Mouse (Mus musculus) forebrain, embryonic 14.5 days (tissue): Measurements from ENCODE around the gene Six5. TPM values are rescaled to one million over a fixed set of nuclear protein-coding genes. Genes with fewer than 3 reads are reported as not detected.

Source experiments
- ATAC-seq: fragments of 200-750 bp; cut with Nextera tagmentation; 2 replicates; pipeline ENCODE4 v1.8.0; 2017; ENCODE audit warnings: mild to moderate bottlenecking, moderate library complexity
- DNase-seq: peaks from one replicate; pipeline ENCODE4 v3.0.0-alpha.2; 2015; ENCODE audit warnings: low spot score
- H3K27ac ChIP-seq: fragments of 300-500 bp; sonication (generic); 2 replicates; pipeline ENCODE4 v1.5.1; 2014; ENCODE audit warnings: low read depth, mild to moderate bottlenecking, control low read depth, low read length, moderate library complexity
- H3K27me3 ChIP-seq: fragments of 300-500 bp; sonication (generic); replicated peaks from 2 replicates; pipeline ENCODE4 v1.6.1; 2014; ENCODE audit warnings: low read length, control low read depth, mixed read lengths; ENCODE audit not compliant: control insufficient read depth, insufficient read depth
- H3K36me3 ChIP-seq: fragments of 300-500 bp; sonication (generic); 2 replicates; pipeline ENCODE4 v1.6.1; 2014; ENCODE audit warnings: low read length, control low read depth; ENCODE audit not compliant: control insufficient read depth, insufficient read depth
- H3K4me1 ChIP-seq: fragments of 300-500 bp; sonication (generic); 2 replicates; pipeline ENCODE4 v1.6.1; 2014; ENCODE audit warnings: antibody characterized with exemption, low read length, control low read depth; ENCODE audit not compliant: control insufficient read depth, insufficient read depth
- H3K4me2 ChIP-seq: fragments of 300-500 bp; sonication (generic); 2 replicates; pipeline ENCODE4 v1.6.1; 2014; ENCODE audit warnings: mild to moderate bottlenecking, control low read depth, low read length
- H3K4me3 ChIP-seq: fragments of 300-500 bp; sonication (generic); 2 replicates; pipeline ENCODE4 v1.5.1; 2014; ENCODE audit warnings: low read depth, low read length, control low read depth
- H3K9ac ChIP-seq: fragments of 300-500 bp; sonication (generic); 2 replicates; pipeline ENCODE4 v1.6.1; 2014; ENCODE audit warnings: mild to moderate bottlenecking, low read length, control low read depth, moderate library complexity
- H3K9me3 ChIP-seq: fragments of 300-500 bp; sonication (generic); replicated peaks from 2 replicates; pipeline ENCODE4 v1.6.1; 2016; ENCODE audit warnings: low read length, control low read depth, mixed read lengths; ENCODE audit not compliant: control insufficient read depth
- WGBS: fragments of 180-500 bp; shearing (Covaris S2); extraction: QIAGEN DNeasy Blood & Tissue Kit; methylation state at CpG from one replicate; pipeline ENCODE4 v1.1.7; 2014; 5-methylcytosine and 5-hydroxymethylcytosine counted together
- polyA plus RNA-seq: library from polyadenylated mRNA; unstranded; fragments of >200 nt; fragmentation: Nextera tagmentation; extraction: Ambion mirVana; gene quantifications from 2 replicates; pipeline ENCODE4 v1.2.1, GENCODE M21; 2014

Gene Six5
- polyA plus RNA-seq = 2.4 and 3.5 TPM in 2 replicates

DNA sequence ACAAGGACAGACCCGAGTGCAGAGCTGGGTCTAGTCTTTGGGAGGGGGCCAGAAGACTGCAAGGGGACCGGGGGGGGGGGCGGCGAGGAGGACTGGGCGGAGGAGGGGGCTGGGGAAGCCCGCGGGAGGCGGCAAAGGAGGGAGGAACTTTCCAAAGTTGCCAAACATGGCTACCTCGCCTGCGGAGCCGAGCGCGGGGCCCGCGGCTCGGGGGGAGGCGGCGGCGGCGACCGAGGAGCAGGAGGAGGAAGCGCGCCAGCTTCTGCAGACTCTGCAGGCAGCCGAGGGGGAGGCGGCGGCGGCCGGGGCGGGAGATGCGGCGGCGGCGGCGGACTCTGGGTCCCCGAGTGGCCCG, at the start of gene Six5:
Gene Six5, plus strand, starts transcription at position 124 of the 355 bp plus-strand sequence.
- peak within 1 kb of the TSS; percentile 98 for H3K4me2 ChIP-seq
- WGBS = 2% methylated on average over 23 of the region's 36 CpGs
- peak within 1 kb of the TSS; percentile 73 for H3K9ac ChIP-seq
- H3K27me3 ChIP-seq = no peaks in the 10 kb centered on the region
- peaks cover 24% of the 10 kb centered on the region for H3K36me3 ChIP-seq
- DNase-seq = no peak
- peak within 1 kb of the TSS; percentile 56 for H3K4me3 ChIP-seq
- H3K4me1 ChIP-seq = peaks cover 19% of the 10 kb centered on the region
- no peaks in the 10 kb centered on the region for H3K9me3 ChIP-seq
- H3K27ac ChIP-seq = peak within 1 kb of the TSS; percentile 84
- ATAC-seq = peak; percentile 11

DNA sequence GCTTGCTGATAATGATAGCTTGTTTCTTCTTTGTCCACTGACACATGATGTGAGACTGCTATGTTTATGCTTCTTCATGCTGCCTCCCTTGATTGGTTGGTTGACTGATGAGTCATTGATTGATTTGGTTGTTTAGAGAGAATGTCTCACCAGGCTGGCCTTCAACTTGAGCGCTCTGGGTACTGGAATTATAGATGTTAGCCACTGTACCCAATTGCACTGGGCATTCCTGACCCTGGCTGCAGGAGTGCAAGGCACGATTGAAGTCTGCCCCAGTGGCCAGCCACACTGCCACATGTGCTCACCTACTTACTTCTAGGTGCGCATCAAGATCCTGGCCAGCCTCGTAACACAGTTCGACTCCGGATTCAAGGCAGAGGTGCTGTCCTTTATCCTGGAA, 49.8 kb upstream of the Six5 start:
- DNase-seq (no peak), ATAC-seq (no peak)
- Histone ChIP-seq H3K36me3 (peaks cover 100% of the 10 kb centered on the region), H3K4me3 (no peak overlapping the region), H3K27ac (no peak overlapping the region), H3K4me1 (no peaks in the 10 kb centered on the region), H3K27me3 (no peaks in the 10 kb centered on the region), H3K4me2 (no peak overlapping the region), H3K9ac (no peak overlapping the region), H3K9me3 (no peaks in the 10 kb centered on the region)
- WGBS = 98% methylated on average over 6 of the region's 6 CpGs

DNA sequence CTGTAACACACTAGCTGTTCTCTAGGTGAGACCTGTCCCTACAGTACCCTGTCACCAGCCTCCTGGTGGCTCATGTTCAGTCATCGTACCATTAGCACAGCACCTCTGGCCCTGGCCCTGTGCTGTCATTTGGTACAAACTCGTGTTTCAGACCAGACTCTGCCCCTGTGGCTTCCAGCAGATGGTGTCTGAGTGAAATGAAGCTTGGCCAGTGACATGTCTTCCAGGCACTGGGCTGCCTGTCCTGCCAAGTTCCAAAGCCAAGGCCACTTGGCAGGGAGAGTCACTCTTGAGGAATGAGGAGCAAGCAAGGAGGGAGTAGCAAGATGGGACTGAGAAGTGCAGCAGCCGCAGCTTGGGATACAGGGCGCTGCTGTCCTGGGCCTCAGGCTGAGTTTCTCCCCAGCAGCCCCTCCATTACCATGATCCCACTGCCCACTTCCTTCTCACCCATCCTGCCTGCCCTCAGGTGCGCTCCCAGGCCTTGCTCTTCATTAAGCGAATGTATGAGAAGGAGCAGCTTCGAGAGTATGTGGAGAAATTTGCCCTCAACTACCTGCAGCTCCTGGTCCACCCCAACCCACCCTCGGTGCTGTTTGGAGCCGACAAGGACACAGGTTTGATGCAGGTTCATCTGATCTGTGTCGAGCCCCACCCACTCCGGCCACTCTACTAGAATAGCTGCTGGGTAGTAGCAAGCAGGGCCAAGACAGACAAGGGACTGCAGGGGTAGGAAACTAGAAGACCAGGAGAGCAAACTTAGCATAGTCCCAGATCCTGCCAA, 47.9 kb upstream of the Six5 start:
- peaks cover 100% of the 10 kb centered on the region for H3K36me3 ChIP-seq
- WGBS = 95% methylated on average over 11 of the region's 11 CpGs
- H3K4me1 ChIP-seq = no peaks in the 10 kb centered on the region
- DNase-seq = no peak
- H3K9me3 ChIP-seq = no peaks in the 10 kb centered on the region
- ATAC-seq = no peak
- no peak overlapping the region for H3K9ac ChIP-seq
- no peak overlapping the region for H3K4me3 ChIP-seq
- no peak overlapping the region for H3K27ac ChIP-seq
- H3K27me3 ChIP-seq = no peaks in the 10 kb centered on the region
- no peak overlapping the region for H3K4me2 ChIP-seq

DNA sequence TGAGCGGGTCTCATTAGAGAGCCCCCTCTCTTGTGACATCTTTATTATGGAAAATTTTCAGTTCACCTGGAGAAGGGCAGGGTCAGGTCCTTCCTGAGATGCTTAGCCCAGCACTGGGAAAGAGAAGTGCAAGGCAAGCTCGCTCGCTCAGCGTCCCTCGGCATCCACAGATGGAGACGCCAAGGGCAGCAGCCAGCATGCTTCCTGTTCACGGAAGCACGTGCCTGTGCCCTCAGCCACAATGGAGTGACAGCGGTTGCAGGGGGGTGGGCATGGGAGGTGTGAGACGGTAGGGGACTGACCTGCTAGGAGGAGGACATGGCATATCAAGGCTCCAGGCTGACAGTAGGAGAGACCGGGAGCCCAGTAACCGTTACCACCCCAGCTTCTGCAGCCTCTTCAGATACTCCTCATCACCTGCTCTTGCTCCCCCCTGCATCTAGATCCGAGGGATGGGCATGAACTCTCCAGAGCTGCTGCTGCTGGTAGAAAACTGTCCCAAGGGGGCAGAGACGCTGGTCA, 46.3 kb upstream of the Six5 start:
- DNase-seq (no peak), ATAC-seq (no peak)
- H3K4me2 ChIP-seq = no peak overlapping the region
- H3K27me3 ChIP-seq = no peaks in the 10 kb centered on the region
- no peak overlapping the region for H3K9ac ChIP-seq
- H3K27ac ChIP-seq = no peak overlapping the region
- no peaks in the 10 kb centered on the region for H3K4me1 ChIP-seq
- H3K9me3 ChIP-seq = no peaks in the 10 kb centered on the region
- 91% methylated on average over 14 of the region's 14 CpGs for WGBS
- no peak overlapping the region for H3K4me3 ChIP-seq
- H3K36me3 ChIP-seq = peaks cover 92% of the 10 kb centered on the region

DNA sequence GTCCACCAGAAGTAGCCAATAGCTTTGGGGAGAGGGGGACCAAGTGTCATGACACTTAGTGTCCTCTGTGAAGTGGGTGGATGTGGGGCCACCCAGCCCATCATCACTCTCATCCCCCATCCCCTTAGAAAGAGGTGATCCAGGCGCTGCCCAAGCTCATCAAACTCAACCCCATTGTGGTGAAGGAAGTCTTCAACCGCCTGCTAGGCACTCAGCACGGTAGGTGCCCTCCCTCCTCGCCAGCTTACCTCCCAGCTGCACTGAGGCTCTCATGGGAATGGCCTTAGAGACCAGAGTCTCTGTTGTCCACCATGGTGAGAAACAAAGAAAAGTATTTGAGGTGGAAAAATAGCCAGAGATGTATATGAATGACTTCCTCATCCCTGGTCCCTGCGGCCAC, 45.1 kb upstream of the Six5 start:
- H3K4me3 ChIP-seq = no peak overlapping the region
- no peak overlapping the region for H3K27ac ChIP-seq
- H3K36me3 ChIP-seq = peaks cover 81% of the 10 kb centered on the region
- no peak overlapping the region for H3K9ac ChIP-seq
- ATAC-seq = no peak
- DNase-seq = no peak
- no peaks in the 10 kb centered on the region for H3K4me1 ChIP-seq
- 89% methylated on average over 5 of the region's 5 CpGs for WGBS
- no peak overlapping the region for H3K4me2 ChIP-seq
- no peaks in the 10 kb centered on the region for H3K27me3 ChIP-seq
- no peaks in the 10 kb centered on the region for H3K9me3 ChIP-seq

DNA sequence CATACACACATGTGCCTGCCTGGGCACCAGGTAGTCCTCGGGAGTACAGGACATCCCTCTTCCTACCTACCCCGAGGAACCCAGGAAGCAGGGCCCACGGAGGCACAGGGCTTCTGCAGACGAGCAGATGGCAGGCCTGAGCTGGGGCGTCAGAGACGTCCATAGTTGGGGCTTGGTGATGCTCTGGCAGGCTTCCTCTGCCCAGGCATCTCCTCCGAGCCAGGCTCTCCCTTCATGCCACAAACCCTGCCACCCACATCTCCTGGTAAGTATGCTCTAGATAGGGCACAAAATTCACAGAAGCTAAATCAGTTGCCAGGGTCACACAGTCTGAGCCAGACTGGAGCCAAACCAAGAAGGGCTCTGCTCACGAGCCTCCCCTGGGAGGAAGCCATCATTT, 44.2 kb upstream of the Six5 start:
- Histone ChIP-seq H3K4me3 (no peak overlapping the region), H3K27me3 (no peaks in the 10 kb centered on the region), H3K36me3 (peaks cover 71% of the 10 kb centered on the region), H3K27ac (no peak overlapping the region), H3K9me3 (no peaks in the 10 kb centered on the region), H3K4me1 (no peaks in the 10 kb centered on the region), H3K4me2 (no peak overlapping the region), H3K9ac (no peak overlapping the region)
- no peak for DNase-seq
- WGBS = 87% methylated on average over 8 of the region's 8 CpGs
- ATAC-seq = no peak

DNA sequence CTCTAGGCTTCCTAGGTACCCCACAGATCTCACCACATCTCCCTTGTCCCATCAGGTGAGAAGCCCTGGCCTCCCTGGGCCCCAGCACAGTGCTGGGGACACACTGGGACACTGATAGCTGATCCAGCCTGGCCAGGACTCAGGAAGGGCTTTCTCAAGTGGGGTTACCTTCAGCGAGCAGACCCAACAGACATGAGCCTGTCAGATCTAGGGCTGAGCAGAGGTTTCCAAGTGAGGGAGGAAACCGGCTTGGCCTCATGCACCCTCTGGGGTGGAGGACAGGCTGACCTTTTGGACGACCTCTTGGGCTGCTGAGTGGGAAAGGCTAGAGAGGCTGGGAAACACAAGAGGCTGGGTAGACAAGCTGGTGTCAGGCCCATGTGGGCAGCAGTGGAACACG, 43.2 kb upstream of the Six5 start:
- no peak overlapping the region for H3K9ac ChIP-seq
- no peaks in the 10 kb centered on the region for H3K4me1 ChIP-seq
- no peak for DNase-seq
- no peak overlapping the region for H3K4me2 ChIP-seq
- WGBS = 72% methylated on average over 4 of the region's 4 CpGs
- H3K27me3 ChIP-seq = no peaks in the 10 kb centered on the region
- no peak for ATAC-seq
- no peak overlapping the region for H3K27ac ChIP-seq
- peaks cover 61% of the 10 kb centered on the region for H3K36me3 ChIP-seq
- H3K4me3 ChIP-seq = no peak overlapping the region
- H3K9me3 ChIP-seq = no peaks in the 10 kb centered on the region

DNA sequence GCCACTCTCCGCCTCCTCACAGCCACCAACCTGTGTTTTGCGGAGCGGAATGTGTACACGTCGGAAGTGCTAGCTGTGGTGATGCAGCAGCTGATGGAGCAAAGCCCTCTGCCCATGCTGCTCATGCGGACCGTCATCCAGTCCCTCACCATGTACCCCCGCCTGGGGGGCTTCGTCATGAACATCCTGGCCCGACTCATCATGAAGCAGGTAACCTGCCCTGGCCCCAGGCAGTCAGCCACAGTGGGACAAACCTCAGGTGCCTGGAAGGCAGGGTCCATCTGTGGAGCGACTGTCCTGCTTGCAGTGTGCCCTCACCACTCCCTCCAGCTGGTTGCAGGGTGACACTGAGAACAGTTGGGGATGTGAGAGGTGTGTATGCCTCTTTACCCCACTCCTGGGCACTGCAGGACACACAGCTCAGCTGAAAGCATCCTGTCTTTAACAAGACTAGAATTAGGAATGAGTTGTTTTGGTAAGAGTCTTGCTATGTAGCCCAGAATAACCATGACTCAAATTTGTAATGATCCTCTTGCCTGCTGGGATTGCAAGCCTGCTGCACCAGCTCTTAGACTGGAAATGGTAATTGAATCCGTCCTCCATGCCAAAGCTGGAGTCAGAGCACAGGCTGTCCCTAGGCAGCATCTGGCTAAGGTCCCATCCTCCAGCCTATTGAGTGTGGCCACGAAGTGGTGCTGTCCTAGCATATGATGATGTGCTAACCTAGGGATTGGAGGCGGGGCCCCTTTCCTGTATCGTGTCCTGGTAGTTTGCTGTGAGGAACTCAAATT, 41.9 kb upstream of the Six5 start:
- Histone ChIP-seq H3K27me3 (no peaks in the 10 kb centered on the region), H3K9me3 (no peaks in the 10 kb centered on the region), H3K4me3 (no peak overlapping the region), H3K4me2 (no peak overlapping the region), H3K36me3 (peaks cover 48% of the 10 kb centered on the region), H3K27ac (no peak overlapping the region), H3K9ac (no peak overlapping the region), H3K4me1 (no peaks in the 10 kb centered on the region)
- WGBS = 89% methylated on average over 15 of the region's 15 CpGs
- no peak for ATAC-seq
- DNase-seq = no peak

DNA sequence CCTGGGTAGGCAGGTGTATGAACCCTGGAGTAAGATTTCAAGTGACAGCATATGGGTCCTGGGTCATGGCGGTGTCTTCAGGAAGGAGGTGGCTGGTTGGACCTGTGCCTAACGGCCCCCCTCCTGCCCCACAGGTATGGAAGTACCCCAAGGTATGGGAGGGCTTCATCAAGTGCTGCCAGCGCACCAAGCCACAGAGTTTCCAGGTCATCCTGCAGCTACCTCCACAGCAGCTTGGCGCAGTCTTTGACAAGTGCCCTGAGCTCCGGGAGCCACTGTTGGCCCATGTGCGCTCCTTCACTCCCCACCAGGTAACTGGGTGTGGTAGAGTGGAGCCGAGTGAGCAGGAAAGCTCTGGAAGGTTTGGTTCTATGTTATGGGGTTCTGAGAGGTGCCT, 41.3 kb upstream of the Six5 start:
- 91% methylated on average over 7 of the region's 7 CpGs for WGBS
- no peaks in the 10 kb centered on the region for H3K9me3 ChIP-seq
- no peak overlapping the region for H3K4me3 ChIP-seq
- no peaks in the 10 kb centered on the region for H3K4me1 ChIP-seq
- no peak overlapping the region for H3K4me2 ChIP-seq
- H3K9ac ChIP-seq = no peak overlapping the region
- DNase-seq (no peak), ATAC-seq (no peak)
- H3K36me3 ChIP-seq = peaks cover 42% of the 10 kb centered on the region
- H3K27ac ChIP-seq = no peak overlapping the region
- no peaks in the 10 kb centered on the region for H3K27me3 ChIP-seq
